Mouse (Mus musculus) forelimb bud, embryonic 11.5 days (tissue): ENCODE results near the gene Cand1.

Source experiments
- DNase-seq: peaks from one replicate; pipeline ENCODE4 v3.0.0-alpha.2; 2012; ENCODE audit warnings: low read depth, low spot score

Cand1 gene

DNA sequence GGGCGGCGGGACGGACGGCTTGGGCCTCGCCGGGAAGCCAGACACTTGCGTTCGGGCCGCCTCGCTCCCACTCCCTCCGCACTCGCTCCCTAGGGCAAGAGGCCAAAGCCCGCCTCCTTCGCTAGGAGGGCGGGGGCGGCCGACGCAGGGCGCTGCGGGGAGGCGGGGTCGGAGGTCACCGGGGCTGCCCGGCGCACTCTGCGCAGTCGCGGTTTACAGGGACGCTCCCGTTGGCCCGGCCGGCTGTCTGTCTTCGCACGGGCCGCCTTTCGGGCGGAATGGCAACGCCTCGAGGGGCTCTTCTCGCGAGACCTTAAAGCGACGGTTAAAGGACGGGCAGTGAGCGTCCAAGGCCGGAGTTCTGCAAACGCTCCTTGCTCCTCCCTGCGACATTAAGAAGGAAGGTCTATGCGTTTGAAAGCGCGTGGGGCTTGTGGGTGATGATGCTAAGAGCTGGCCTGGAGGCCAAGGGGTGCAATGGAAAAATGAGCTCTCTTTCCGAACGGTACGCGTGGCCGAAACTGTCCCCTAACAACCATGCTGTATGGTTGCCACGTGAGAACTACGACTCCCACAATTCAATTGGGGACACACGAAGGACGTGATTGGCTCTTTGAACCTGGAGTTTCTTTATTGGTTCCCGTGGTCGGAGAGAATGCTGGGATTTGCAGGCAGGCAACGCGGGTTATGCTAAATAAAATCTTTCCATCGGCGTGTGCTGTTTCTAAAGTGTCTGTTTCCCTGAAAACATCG is at the start of gene Cand1:
Gene Cand1, minus strand, starts transcription at position 87 of the 753 bp plus-strand sequence.
- peak; percentile 98 for DNase-seq

DNA sequence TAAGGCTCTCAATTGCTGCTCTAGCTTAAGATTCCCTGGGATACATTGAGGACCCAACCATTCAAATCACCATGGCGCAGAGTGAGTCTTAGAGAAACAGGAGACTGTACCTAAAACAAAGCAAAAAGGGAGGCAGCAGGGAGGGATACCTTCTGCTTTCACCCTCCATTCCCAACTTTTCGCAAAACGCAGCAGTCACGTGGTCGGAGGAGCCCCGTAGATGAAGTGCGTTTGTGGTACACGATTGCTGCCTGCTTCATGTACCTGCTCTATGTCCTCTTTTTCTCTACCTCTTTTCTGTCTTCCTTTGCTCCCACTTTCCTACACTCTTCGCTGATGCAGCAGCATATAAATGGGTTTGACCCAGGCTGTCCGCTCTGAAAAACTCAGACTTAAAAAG is 39.0 kb upstream of the Cand1 start:
- no peak for DNase-seq

DNA sequence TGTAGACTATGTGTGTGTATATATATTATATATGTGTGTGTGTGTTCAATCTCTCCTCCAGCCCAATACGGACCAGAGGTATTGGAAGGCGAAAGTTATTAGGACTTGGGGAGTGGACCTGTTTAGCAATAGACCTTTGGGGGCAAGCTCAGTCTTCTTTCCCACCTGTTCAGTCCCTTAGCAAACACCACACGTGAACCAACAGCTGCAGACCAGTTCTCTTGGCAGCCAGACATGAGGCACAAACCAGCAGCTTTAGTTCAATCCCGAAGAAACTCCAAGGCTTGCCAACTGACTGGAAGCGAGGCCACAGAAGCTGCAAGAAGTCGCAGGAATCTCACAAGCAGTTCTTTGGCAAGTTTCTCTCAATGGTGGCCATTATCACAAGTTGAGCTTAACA is 34.5 kb upstream of the Cand1 start:
- no peak for DNase-seq

DNA sequence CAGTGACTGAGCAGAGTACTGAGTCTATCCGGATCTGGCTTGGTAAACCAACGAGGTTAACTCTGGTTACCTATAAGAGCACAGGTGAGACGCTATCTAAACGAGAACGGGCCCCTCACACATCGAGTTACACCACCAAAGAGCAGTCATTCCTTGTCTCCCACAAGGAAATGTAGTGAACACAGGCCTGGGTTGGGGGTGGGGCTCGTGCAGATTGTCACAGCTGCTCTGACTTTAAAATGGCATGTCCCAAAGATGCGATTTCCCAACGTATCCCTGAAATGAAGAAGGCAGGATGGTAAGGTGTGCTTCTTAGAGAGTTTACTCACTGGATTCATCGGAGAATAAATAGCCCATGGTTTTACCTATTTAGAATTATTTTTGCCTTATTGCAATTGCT is 32.7 kb upstream of the Cand1 start:
- no peak for DNase-seq

DNA sequence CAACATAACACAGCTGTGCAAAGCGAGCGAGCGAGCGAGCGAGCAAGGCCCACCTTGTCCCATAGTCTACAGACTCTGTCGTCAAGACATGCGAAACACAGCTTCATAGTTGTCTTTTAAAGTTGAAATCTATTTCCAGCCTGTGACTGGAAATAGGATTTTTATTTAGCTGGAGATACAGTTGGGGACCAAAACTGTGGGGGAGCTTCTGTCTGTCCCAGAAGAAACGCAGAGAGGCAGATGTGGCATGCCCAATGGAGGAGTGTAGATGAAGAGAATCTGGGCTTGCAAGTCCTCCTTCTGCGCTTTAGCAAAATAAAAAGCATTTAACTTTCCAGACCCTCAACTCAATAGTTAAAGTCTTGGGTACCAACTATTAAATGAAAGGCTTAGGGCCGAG is 32.1 kb upstream of the Cand1 start:
- DNase-seq = no peak

DNA sequence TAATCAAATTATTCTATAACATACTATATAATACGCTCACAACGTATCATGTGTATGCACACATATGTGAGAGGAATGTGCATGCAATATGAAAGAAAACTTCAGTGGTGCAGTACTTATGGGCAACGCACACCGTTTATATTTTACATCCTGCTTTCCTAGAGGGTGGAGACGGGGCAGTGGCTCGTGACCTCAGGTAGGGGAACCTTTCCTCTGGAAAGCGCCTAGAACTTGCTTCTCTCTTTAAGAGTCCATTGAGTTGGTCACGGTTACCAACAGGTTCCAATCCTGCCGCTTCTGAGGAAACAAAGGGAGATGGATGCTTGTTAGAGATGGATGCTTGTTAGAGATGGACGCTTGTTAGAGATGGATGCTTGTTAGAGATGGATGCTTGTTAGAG is 31.2 kb upstream of the Cand1 start:
- DNase-seq = no peak

DNA sequence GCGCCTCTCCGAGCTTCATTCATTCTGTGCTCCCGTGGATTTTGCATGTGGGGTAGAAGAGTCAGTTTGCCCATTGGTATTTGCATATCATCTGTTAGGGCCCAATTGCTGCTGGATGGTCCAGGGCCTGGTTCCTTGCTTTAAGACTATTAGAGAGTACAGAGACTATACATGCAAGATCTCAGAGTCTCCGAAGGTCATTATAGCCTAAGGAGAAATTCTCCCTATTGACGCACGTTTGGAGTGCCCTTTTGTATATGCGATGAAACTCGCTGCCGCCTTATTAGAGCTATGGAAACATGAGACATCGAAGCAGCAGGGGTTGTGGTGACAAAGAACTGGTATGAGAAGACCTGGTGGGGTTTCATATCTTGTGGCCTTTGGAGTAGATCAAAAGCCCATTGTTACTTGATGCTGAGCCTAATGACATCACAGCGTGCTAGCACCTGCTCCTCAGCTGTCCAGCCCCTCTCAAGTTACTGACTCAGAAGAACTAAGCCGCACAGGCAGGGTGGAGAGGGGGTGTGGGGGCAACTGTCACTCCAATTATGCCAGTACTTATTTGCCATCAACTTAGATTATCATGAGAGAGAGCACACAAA is 30.6 kb upstream of the Cand1 start:
- peak; percentile 27 for DNase-seq

DNA sequence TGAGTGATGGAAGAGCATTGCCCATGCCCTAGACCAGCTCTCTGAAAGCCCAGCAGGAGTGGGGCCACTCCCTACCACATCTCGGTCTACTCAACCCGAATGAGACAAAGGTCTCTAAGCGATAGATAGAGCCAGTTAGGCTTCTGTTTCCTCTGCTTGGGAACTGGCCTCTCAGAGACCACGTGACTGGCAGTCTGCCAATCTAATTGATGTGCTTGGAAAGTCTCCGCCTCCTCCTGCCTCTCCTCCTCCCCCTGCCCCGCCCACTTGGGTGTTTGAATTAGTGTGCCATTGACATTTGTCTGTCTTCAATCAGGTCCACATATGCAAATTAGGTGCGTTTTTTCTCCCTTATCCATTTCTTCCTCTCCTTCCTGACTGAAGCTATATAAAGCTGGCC is 24.9 kb upstream of the Cand1 start:
- DNase-seq = no peak

DNA sequence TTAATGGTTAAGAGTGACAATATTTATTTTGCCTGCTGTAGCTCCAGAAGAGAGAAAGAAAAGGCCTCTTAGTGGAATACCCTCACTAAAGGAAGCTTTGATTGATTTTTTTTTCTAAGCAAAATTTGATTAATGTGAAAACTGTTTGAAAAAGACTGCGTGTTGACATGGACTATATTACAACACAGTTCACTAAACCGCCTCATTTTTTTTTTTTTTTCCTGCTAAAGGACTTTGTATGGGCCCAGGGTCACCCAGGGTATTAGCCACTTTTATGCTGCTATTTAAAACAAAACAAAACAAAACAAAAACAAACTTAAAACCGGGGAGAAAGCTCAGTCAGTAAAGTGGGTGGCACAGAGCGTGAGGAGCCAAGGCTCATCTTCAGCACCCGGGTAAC is 23.0 kb upstream of the Cand1 start:
- DNase-seq = no peak

DNA sequence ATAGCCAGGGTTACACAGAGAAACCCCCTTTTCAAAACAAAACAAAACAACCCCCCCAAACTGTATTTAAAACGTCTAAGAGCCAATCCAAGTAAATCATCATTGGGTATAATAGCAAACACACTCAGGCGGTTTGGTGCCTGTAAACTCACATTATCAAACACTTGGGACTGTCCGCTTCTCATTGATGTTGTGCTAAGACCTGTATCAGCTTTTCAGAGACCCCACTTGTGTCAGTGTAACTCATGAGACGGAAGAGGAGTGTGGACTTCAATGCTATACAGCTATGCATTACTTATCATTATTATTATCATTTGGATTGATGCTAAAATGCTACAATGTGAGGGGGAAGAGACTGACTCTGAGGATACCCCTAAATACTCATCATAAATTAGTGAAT is 18.0 kb upstream of the Cand1 start:
- DNase-seq = no peak

DNA sequence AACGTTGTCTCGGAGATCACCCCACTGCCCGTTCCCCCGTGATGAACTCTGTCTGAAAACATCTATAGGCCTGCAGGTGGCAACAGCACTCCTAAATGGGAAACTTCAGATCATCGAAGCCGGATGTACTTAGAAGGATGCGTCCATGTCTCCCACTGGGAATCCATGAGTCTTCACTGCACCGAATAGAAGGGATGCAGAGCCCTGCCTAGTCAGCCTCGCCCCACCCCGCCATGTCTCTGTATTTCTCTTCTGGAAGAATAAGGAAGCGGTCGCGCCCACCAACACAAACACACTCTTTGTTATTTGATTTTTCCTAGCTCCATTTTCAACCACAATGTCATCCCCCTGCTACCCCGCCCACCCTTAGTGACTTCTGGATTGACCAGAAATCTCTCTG is 4.3 kb upstream of the Cand1 start:
- no peak for DNase-seq

DNA sequence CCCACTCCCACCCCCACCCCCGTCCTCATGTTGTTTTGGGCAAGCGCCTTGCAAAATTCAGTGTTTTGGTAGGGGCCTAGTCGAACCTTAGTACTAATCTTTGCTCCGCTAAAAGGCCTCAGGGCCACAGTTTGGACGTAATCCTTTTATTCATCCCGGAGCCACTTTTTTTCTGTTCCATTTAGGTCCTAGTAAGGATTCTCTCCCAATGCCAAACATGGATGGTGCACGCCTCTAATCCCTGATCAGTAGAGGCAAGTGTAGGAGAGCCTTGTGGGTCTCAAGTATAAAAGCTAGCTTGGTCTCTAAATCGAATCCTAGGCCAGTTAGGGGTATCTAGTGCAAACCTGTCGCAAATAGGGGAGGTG is 851 bp upstream of the Cand1 start:
- no peak for DNase-seq

DNA sequence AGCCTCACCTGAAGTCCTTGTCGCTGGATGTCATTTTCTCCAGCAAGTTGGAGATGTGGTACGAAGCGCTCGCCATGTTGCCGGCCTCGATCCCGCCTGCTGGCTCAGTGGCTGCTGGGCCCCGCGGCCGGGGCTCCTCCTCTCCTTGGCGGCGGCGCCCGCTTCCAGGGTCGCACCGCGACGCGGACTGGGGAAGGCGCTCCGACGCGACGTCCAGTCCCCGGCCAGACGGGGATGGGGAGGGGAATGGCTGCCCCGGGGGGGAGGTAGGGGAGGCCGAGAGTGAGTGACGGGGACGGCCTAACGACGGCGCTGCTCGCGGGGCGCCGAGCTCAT is 254 bp downstream of the Cand1 start:
- DNase-seq = no peak

DNA sequence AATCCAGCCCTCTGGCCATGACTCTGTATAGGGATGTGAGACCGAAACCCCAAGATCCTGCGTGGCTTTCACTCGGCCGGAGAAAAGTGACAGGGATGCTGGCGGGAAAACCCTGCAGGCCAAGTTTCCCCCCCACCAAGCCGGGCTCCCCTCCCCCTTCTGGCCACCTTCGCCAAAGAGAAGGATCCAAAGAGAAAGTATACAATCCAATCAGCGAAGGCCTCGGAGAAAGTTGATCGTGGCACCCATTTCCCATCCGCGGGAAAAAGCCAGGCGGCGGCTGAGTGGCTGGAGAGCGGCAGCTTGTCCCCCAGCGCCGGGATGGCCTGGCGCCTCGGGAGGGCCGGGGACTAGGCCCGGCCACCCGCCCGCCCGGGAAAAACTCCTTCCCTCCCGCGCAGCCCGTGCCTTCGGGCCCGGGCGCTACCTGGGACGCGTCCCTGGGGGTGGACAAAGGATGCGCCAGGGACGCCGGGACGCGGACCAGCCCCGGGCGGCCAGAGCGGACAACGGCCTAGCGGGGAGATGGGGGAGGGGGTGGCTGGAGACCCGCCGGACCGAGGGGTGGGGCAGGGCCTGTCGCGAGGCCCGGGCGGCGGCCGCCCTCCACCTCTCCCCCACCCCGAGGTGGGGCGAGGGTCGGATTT is 747 bp downstream of the Cand1 start:
- peak; percentile 51 for DNase-seq

DNA sequence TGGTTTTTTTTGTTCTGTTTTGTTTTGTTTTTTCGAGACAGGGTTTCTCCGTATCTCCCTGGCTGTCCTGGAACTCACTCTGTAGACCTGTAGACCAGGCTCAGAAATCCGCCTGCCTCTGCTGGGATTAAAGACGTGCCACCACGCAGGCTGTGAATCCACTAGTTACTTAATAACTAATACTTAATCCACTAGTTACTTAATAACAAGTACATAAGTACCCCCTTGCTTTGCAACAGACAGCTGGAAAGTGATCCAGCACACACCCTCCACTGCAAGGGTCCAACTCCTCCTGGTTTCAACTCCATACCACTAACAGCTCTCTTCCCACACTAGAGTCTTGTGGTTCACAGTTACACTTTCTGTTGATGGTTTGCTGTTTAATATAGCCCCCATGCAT is 8.3 kb downstream of the Cand1 start:
- no peak for DNase-seq

DNA sequence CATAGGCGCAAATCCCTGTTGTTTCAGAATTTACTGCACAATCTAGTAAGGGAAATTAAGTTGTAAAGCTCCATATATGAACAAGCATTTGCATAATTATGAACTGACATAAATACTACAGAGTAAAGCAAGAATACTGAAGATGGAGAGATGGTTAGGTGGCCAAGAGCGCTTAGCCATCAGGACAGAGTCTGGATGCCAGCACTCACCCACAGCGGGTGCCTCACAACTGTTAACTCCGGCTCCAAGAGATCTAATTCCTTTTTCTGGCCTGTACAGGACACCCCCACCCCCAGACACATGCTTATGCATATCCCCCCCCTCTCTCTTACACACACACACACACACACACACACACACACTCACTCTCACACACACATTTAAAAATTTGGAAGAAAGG is 9.2 kb downstream of the Cand1 start:
- DNase-seq = no peak

DNA sequence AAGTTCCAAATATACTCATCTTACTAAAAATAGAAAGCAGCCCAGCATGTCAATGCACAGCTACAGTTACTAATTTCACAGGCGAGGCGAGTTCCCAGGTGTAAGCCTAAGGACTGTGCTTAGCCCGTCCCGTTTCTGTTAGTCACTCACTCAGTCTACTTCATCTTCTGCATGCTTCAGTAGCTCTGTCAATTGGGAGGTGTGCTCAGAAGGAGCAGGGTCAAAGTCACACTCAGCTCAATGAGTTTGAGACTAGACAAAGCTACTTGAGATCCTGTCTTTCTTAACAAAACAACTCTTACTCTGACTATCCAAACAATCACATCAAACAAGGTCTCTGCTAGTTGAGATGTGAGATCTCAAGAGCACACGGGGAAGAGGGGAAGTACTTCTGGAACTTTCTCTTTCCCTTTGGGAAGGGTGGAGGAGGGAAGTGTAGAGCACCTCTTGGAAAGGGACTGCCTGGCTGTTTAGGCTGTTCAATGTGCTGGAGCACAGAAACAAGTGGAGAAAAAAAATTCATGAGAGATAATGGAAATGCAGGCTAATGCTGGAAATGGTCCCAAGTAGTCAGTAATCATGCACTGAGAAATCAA is 9.7 kb downstream of the Cand1 start:
- no peak for DNase-seq

DNA sequence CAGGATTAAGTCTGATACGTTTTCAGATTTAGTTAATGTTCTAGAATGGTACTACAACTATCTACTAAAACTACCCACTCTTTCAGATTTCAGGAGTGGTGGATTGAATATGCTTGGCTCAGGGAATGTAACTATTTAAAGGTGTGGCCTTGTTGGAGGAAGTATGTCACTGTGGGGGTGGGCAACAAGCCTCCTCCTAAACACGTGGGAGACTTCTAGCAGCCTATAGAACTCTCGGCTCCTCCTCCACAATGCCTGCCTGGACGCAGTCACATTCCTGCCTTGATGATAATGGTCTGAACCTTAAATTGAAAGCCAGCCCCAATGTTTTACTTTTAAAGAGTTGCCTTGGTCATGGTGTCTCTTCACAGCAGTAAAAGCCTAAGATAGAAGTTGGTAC is 16.2 kb downstream of the Cand1 start:
- DNase-seq = no peak

DNA sequence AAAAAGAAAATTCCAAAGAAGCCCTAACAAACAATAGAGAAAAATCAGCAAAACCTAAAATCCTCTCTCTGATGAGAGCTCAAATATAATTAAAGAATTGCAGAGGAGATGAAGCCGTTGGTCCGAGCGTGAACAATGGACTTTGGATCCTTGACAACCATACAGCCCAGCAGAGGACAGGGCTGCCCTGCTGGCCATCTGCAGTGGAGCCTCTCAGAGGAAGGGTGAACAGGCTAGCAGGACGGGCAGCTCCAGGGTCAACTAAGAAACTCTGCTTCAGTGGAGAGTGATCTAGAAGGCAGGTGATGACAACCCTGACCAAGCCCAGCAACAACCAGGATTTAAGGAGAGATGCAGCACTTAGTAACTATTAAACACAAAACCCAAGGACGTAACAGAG is 18.2 kb downstream of the Cand1 start:
- DNase-seq = no peak

DNA sequence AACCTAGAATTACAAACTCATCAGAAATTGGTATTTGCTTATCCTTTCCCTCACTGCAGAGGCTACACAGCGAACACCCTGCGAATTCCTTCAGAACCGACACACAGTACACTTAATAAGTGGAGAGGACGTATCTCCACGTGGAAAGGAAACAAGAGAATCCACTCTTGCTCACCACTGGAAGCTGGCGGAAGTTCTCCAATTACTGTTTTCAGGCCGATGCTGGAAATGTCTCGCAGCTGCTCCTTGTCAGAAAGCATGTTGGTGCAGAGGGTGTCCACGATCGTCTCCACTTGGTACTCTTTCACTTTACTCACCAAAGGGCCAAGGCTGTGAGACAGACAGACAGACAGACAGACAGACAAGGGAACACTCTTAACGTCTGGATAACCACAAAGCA is 20.4 kb downstream of the Cand1 start:
- no peak for DNase-seq

DNA sequence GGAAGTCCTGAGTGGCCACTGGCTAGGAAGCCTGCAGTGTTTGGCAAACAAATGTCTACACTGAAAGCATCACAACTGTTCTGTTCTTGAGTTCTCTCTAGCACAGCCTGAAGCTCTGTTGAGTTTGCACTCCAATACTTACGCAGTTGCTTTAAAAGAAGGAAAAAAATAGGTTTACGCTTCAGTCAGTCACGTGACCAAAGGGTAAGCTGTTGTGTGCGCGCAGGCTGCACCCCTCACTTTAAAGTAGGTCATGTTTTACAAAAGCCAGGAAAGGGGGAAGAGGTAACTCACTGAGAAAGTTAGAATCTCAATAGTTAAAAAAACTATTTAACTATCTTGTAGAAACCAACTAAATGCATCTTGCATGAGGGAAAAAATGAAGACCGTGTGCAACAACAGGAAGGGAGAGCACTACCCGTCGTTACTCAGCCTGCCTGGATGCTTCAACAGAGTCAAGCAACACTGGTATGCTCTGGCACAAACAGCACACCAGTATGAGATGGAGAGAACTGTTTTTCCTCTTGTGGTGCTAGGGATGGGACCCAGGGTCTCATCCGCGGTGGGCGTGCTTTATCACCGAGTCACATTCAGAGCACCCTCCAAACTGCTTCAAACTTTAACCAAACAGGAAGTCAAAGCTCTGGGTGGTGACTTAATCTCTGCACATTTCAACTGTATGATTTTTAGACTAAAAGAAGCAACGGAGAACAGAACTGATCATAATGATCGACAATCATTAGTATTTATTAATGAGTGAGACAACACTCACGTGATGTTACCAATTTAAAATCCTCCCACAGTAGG is 21.4 kb downstream of the Cand1 start:
- no peak for DNase-seq

DNA sequence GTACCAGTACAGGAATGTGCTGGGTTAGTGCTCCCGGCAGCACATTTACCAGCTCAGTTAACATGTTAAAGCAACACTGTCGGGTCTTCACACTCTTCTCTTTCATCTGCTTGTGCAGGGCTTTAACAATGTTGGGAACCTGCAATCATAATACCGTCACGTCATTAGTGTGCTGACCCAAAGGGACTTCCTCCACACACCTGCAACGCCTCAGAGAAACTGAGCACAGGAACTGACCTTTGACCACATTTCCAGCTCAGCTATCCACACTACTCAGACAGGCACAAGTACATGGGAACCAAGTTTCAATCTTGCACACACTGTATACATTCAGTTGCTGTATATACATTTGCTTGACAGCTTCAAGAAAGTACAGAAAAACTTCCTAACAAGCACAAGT is 27.4 kb downstream of the Cand1 start:
- no peak for DNase-seq
